In the genomic region with DNA sequence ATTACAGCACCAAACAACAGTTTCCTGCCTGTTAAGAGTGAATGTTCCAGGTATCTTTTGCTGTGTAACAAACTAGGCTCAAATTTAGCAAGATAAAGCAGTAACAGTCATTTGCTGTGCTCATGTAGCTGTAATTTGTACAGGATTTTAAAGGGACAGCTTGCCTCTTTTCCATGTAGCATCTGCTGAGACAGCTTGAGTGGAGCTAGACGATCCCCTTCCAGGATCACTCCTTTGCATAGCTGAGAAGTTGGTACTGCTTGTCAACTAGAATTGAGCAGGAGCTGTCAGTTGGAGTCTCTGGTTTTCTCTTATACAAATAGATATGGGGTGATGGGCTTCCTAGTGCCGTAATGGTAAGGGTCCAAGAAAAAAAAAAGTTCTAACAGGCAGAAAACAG, we compare ENCODE assay signal across 26 mouse cellular contexts.
DNase-seq lines count a peak whose midpoint lies in the region; ATAC-seq and TF ChIP-seq lines count a peak whose summit lies in the region.
"Had no signal": no experiment of that assay in that cellular context is flagged by ENCODE, and none has a peak within 500 bp of the region (broad histone marks: within the 10 kb centered on the region; RNA-seq: fewer than 3 reads in every experiment).

No protein-coding gene starts in this region.

- 71% methylated on average over 2 of the region's 2 CpGs for WGBS in forebrain, embryonic 14.5 days
- 87% methylated on average over 2 of the region's 2 CpGs for WGBS in forebrain, embryonic 10.5 days
- WGBS in heart, embryonic 12.5 days, result 68% methylated on average over 2 of the region's 2 CpGs

- H3K4me2 ChIP-seq in forebrain, embryonic 14.5 days (ENCODE audit: low read length), result no peak overlapping the region
- no peak overlapping the region for H3K4me2 ChIP-seq in heart, embryonic 12.5 days
- H3K4me2 ChIP-seq: heart, embryonic 11.5 days; hindbrain, embryonic 12.5 days; limb, embryonic 12.5 days; liver, embryonic 12.5 days; neural tube, embryonic 15.5 days had no signal

- no peak overlapping the region for H3K9ac ChIP-seq in forebrain, embryonic 14.5 days (ENCODE audit: low read length)
- H3K9ac ChIP-seq in heart, embryonic 12.5 days, result no peak overlapping the region
- H3K9ac ChIP-seq: hindbrain, embryonic 12.5 days; limb, embryonic 12.5 days; liver, embryonic 12.5 days; neural tube, embryonic 15.5 days had no signal

- no peaks in the 10 kb centered on the region for H3K27me3 ChIP-seq in forebrain, embryonic 14.5 days (replicated peaks; ENCODE audit: control insufficient read depth, insufficient read depth, low read length)
- H3K27me3 ChIP-seq in forebrain, embryonic 10.5 days (ENCODE audit: poor library complexity, severe bottlenecking), result no peaks in the 10 kb centered on the region
- H3K27me3 ChIP-seq in heart, embryonic 12.5 days (replicated peaks), result no peaks in the 10 kb centered on the region
- H3K27me3 ChIP-seq: hindbrain, embryonic 12.5 days; limb, embryonic 12.5 days; liver, embryonic 12.5 days; neural tube, embryonic 15.5 days; Patski had no signal

- DNase-seq in forebrain, embryonic 14.5 days (ENCODE audit: low spot score), result peak; percentile 60
- DNase-seq in forebrain, embryonic 10.5 days (ENCODE audit: extremely low spot score, low spot score), result no peak
- peak; percentile 7 to 11 for DNase-seq in right cerebral cortex, adult 2 months (ENCODE audit: low spot score in 2 of 2)
- no peak for DNase-seq in right cerebral cortex, postnatal 36 days (ENCODE audit: low spot score in 2 of 2)
- peak; percentile 63 to 84 for DNase-seq in layer of hippocampus, adult 2 months (ENCODE audit: low spot score in 2 of 2)
- DNase-seq in telencephalon, adult 2 months (ENCODE audit: low read depth, low spot score), result peak; percentile 36
- DNase-seq: adrenal gland, postnatal 14 days; cerebellum, adult 8-10 months; heart, postnatal 14 days; kidney, adult 2 months; kidney, postnatal 25 days; lung, adult 2 months; lung, postnatal 36 days; spleen, adult 18-20 months had no signal

- peak; percentile 48; the same call in 1 of the 2 replicates for ATAC-seq in forebrain, embryonic 14.5 days
- no peak for ATAC-seq in erythroid progenitor cell, adult 5-6 weeks (replicated peaks; ENCODE audit: low FRiP score, poor library complexity, severe bottlenecking)
- no peak for ATAC-seq in heart, embryonic 12.5 days (ENCODE audit: insufficient number of reproducible peaks, low FRiP score)
- ATAC-seq: activated CD4-positive, CD25-positive, alpha-beta regulatory T cell, adult 4 months; CD4-positive, CD25-positive, alpha-beta regulatory T cell, adult 4 months; liver, embryonic 12.5 days; midbrain, embryonic 16.5 days; Patski had no signal

- no peak for TF ChIP-seq CTCF in layer of hippocampus, adult 2 months (conservative IDR thresholded peaks at IDR 0.05)

- H3K4me3 ChIP-seq in forebrain, embryonic 14.5 days (ENCODE audit: low read depth, low read length), result no peak overlapping the region
- no peak overlapping the region for H3K4me3 ChIP-seq in forebrain, embryonic 10.5 days
- no peak overlapping the region for H3K4me3 ChIP-seq in layer of hippocampus, adult 2 months
- H3K4me3 ChIP-seq in heart, embryonic 12.5 days, result no peak overlapping the region
- H3K4me3 ChIP-seq: embryonic facial prominence, embryonic 10.5 days; hindbrain, embryonic 12.5 days; limb, embryonic 12.5 days; liver, embryonic 12.5 days; neural tube, embryonic 15.5 days had no signal

- no peaks in the 10 kb centered on the region for H3K4me1 ChIP-seq in forebrain, embryonic 14.5 days (ENCODE audit: control insufficient read depth, insufficient read depth, low read length)
- H3K4me1 ChIP-seq in forebrain, embryonic 10.5 days, result no peaks in the 10 kb centered on the region
- no peaks in the 10 kb centered on the region for H3K4me1 ChIP-seq in heart, embryonic 12.5 days (replicated peaks)
- H3K4me1 ChIP-seq: limb, embryonic 12.5 days; liver, embryonic 12.5 days had no signal

- no peak overlapping the region for H3K27ac ChIP-seq in forebrain, embryonic 14.5 days (ENCODE audit: low read depth, low read length)
- H3K27ac ChIP-seq in forebrain, embryonic 10.5 days, result no peak overlapping the region
- peak overlapping the region; percentile 19; the same call in 1 of the 2 replicates for H3K27ac ChIP-seq in layer of hippocampus, adult 2 months
- H3K27ac ChIP-seq in heart, embryonic 12.5 days (ENCODE audit: poor library complexity, severe bottlenecking), result no peak overlapping the region
- H3K27ac ChIP-seq: embryonic facial prominence, embryonic 10.5 days; hindbrain, embryonic 12.5 days; limb, embryonic 12.5 days; liver, embryonic 12.5 days; neural tube, embryonic 15.5 days had no signal

- no peaks in the 10 kb centered on the region for H3K36me3 ChIP-seq in forebrain, embryonic 14.5 days (ENCODE audit: control insufficient read depth, insufficient read depth, low read length)
- H3K36me3 ChIP-seq in forebrain, embryonic 10.5 days (replicated peaks), result no peaks in the 10 kb centered on the region
- H3K36me3 ChIP-seq in heart, embryonic 12.5 days, result no peaks in the 10 kb centered on the region
- H3K36me3 ChIP-seq: embryonic facial prominence, embryonic 10.5 days; hindbrain, embryonic 12.5 days; limb, embryonic 12.5 days; liver, embryonic 12.5 days; neural tube, embryonic 15.5 days had no signal

- H3K9me3 ChIP-seq in forebrain, embryonic 14.5 days (replicated peaks; ENCODE audit: control insufficient read depth, low read length), result no peaks in the 10 kb centered on the region
- H3K9me3 ChIP-seq in forebrain, embryonic 10.5 days, result no peaks in the 10 kb centered on the region
- H3K9me3 ChIP-seq in heart, embryonic 12.5 days (replicated peaks), result no peaks in the 10 kb centered on the region
- H3K9me3 ChIP-seq: embryonic facial prominence, embryonic 10.5 days; hindbrain, embryonic 12.5 days; limb, embryonic 12.5 days; liver, embryonic 12.5 days; neural tube, embryonic 15.5 days had no signal

Comparison
In these comparisons a context has a peak if more than half of its experiments do, and no peak if none do; other contexts are left out.
1. DNase-seq: peak in forebrain, embryonic 14.5 days (single experiment), right cerebral cortex, adult 2 months (2 of 2), layer of hippocampus, adult 2 months (2 of 2) and telencephalon, adult 2 months (single experiment); none in forebrain, embryonic 10.5 days (single experiment) and right cerebral cortex, postnatal 36 days (0 of 2).